Mouse (Mus musculus): ENCODE data around the gene A930018P22Rik. TPM values are rescaled to one million over a fixed set of nuclear protein-coding genes. Genes with fewer than 3 reads are reported as not detected.

A930018P22Rik gene
- polyA plus RNA-seq, 3 experiments from 2014 or later: not detected

- no peak for ATAC-seq
These were observed 2.3 kb upstream of the A930018P22Rik start for GRCm38 (mm10) chr2:104120312-104120711.

GRCm38 (mm10) chr2:104121681-104122504 is 676 bp upstream of the A930018P22Rik start:
- ATAC-seq: no peak

- no peak for ATAC-seq
These were observed 971 bp downstream of the A930018P22Rik start for GRCm38 (mm10) chr2:104123540-104123939.

GRCm38 (mm10) chr2:104124071-104124470 is 1.5 kb downstream of the A930018P22Rik start:
- no peak for ATAC-seq

- no peak for ATAC-seq
These were observed 6.4 kb downstream of the A930018P22Rik start for GRCm38 (mm10) chr2:104128803-104129531.

- no peak for ATAC-seq
These were observed 7.6 kb downstream of the A930018P22Rik start for GRCm38 (mm10) chr2:104130165-104130564.

GRCm38 (mm10) chr2:104130969-104131368 is 8.4 kb downstream of the A930018P22Rik start:
- ATAC-seq: no peak

GRCm38 (mm10) chr2:104132266-104132859 is 9.8 kb downstream of the A930018P22Rik start:
- ATAC-seq: no peak

GRCm38 (mm10) chr2:104133042-104133810 is 10.7 kb downstream of the A930018P22Rik start:
- ATAC-seq: no peak

GRCm38 (mm10) chr2:104134150-104135056 is 11.8 kb downstream of the A930018P22Rik start:
- ATAC-seq: peak; percentile 84

GRCm38 (mm10) chr2:104135920-104136319 is 13.4 kb downstream of the A930018P22Rik start:
- no peak for ATAC-seq

GRCm38 (mm10) chr2:104142140-104142539 is 19.6 kb downstream of the A930018P22Rik start:
- no peak for ATAC-seq

GRCm38 (mm10) chr2:104144004-104144403 is 21.4 kb downstream of the A930018P22Rik start:
- no peak for ATAC-seq

- no peak for ATAC-seq
These were observed 23.4 kb downstream of the A930018P22Rik start for GRCm38 (mm10) chr2:104145983-104146382.

GRCm38 (mm10) chr2:104147910-104148561 is 25.5 kb downstream of the A930018P22Rik start:
- no peak for ATAC-seq

- ATAC-seq: no peak
These were observed 28.2 kb downstream of the A930018P22Rik start for GRCm38 (mm10) chr2:104150608-104151397.

- no peak for ATAC-seq
These were observed 30.8 kb downstream of the A930018P22Rik start for GRCm38 (mm10) chr2:104153345-104153744.

GRCm38 (mm10) chr2:104153876-104154275 is 31.3 kb downstream of the A930018P22Rik start:
- no peak for ATAC-seq

- no peak for ATAC-seq
These were observed 35.3 kb downstream of the A930018P22Rik start for GRCm38 (mm10) chr2:104157831-104158230.

GRCm38 (mm10) chr2:104163418-104163817 is 40.8 kb downstream of the A930018P22Rik start:
- no peak for ATAC-seq

Data from inflammation-experienced regulatory T-cells, adult 6 months (primary cell).